Mouse (Mus musculus) lung, postnatal 25 days (tissue): ENCODE results near the gene Hectd2.

Experiments
- DNase-seq: peaks from one replicate; pipeline ENCODE4 v3.0.0; 2022; ENCODE audit warnings: low spot score

The Hectd2 gene

GRCm38 (mm10) chr19:36564396-36564795 is 10.0 kb downstream of the Hectd2 start:
- no peak for DNase-seq

GRCm38 (mm10) chr19:36573986-36574385 is 19.5 kb downstream of the Hectd2 start:
- no peak for DNase-seq

GRCm38 (mm10) chr19:36575159-36575558 is 20.7 kb downstream of the Hectd2 start:
- DNase-seq: no peak

GRCm38 (mm10) chr19:36580874-36581273 is 26.4 kb downstream of the Hectd2 start:
- no peak for DNase-seq

GRCm38 (mm10) chr19:36582116-36582515 is 27.7 kb downstream of the Hectd2 start:
- no peak for DNase-seq

GRCm38 (mm10) chr19:36585505-36585904 is 31.1 kb downstream of the Hectd2 start:
- DNase-seq: no peak

- DNase-seq: no peak
These were observed 40.0 kb downstream of the Hectd2 start for GRCm38 (mm10) chr19:36594409-36594808.

GRCm38 (mm10) chr19:36601869-36602268 is 47.4 kb downstream of the Hectd2 start:
- DNase-seq: no peak

GRCm38 (mm10) chr19:36602535-36603312 is 48.3 kb downstream of the Hectd2 start:
- no peak for DNase-seq

GRCm38 (mm10) chr19:36606270-36606669 is 51.8 kb downstream of the Hectd2 start:
- DNase-seq: no peak

- DNase-seq: no peak
These were observed 54.8 kb downstream of the Hectd2 start for GRCm38 (mm10) chr19:36609229-36609628.

- DNase-seq: no peak
These were observed 55.9 kb downstream of the Hectd2 start for GRCm38 (mm10) chr19:36610309-36610708.

- DNase-seq: no peak
These were observed 71.5 kb downstream of the Hectd2 start for GRCm38 (mm10) chr19:36625906-36626305.

- DNase-seq: no peak
These were observed 72.4 kb downstream of the Hectd2 start for GRCm38 (mm10) chr19:36626881-36627280.

- no peak for DNase-seq
These were observed 75.0 kb downstream of the Hectd2 start for GRCm38 (mm10) chr19:36629394-36629910.

- no peak for DNase-seq
These were observed 75.9 kb downstream of the Hectd2 start for GRCm38 (mm10) chr19:36630361-36630760.

GRCm38 (mm10) chr19:36634771-36635170 is 80.3 kb downstream of the Hectd2 start:
- no peak for DNase-seq

GRCm38 (mm10) chr19:36637223-36637622 is 82.8 kb downstream of the Hectd2 start:
- DNase-seq: no peak

- DNase-seq: no peak
These were observed 83.6 kb downstream of the Hectd2 start for GRCm38 (mm10) chr19:36637948-36638587.

GRCm38 (mm10) chr19:36639072-36639471 is 84.6 kb downstream of the Hectd2 start:
- DNase-seq: no peak

GRCm38 (mm10) chr19:36641128-36641527 is 86.7 kb downstream of the Hectd2 start:
- no peak for DNase-seq

GRCm38 (mm10) chr19:36645308-36645889 is 91.0 kb downstream of the Hectd2 start:
- no peak for DNase-seq
